Mouse (Mus musculus) activated CD4-positive, CD25-positive, alpha-beta regulatory T cell (primary cell): Measurements from ENCODE around the gene 2610528J11Rik. TPM values are rescaled to one million over a fixed set of nuclear protein-coding genes. Genes with fewer than 3 reads are reported as not detected.

ENCODE experiments used
- polyA plus RNA-seq, 2 experiments: library from polyadenylated mRNA; unstranded; fragments of 100-300 nt; shearing (Covaris generic); gene quantifications; one replicate each; pipeline ENCODE4 v1.2.1; 2017

2610528J11Rik gene
- polyA plus RNA-seq: not detected

DNA sequence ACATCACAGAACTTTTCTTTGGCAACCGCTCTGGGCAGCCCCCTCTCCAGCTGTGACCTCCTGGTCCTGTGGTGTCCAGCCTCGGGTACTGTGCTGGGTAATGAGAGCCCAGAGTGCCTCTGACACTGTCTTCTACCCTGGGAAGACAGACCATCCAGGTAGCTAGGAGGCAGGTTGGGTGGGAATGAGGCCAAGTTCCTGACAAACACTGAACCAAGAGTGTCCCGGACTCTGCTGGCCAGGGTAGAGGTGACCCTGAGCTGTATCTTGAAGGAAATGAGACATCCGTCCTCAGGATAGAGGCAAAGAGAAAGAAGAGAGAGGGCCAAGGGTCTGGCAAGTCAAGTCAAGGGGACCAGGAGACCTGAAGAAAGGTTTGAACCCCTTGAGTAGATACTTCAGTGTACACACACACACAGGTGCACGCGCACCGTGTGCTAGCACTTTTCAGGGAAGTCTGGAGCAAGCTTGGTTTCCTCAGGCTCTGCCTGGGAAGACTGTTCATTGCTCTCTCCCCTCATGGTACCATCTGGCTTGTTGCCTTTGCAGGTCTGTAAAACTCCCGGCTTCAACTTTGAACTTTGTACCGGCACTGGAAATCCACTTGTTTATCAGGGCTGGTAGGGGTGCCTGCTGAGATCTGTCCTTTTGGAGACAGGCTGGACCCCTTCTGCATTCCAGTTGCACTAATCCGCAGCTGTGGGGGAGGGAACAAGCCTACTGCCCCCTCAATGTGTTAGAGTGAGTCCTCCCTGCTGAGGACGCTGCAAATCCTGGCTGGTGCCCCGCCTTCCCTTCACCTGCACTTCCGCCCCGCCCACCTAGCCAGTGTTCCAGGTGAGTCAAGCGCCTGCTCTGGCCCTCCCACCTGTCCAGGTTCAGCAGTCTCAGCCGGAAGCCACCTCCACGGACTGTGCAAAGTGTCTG is at the start of gene 2610528J11Rik:
Gene 2610528J11Rik (plus strand): TSS at position 592 of the 927 bp plus-strand sequence.

DNA sequence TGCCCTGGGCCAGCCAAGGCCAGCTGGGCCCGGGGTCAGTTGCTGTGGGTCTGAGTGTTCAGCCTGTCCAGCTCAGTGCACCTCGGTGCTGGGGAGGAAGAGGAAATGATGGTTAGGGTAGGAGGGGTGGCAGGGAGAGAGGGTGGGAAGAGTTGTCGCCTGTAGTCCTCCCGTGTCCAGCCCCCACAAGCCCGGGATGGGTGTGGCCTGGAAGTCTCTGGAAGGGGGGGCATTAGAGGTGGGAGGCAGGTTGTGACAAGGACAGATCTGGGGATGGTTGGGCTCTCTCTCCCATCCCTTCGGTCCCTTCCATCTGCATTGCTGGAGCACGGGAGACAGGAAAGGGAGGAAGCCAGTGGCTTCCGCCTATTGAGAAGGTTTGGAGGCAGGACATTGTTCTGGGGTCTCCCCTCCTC is 37.1 kb upstream of the 2610528J11Rik start, which contains the start of gene Tie1:
Gene Tie1 (minus strand): TSS at position 345 of the 416 bp plus-strand sequence.

DNA sequence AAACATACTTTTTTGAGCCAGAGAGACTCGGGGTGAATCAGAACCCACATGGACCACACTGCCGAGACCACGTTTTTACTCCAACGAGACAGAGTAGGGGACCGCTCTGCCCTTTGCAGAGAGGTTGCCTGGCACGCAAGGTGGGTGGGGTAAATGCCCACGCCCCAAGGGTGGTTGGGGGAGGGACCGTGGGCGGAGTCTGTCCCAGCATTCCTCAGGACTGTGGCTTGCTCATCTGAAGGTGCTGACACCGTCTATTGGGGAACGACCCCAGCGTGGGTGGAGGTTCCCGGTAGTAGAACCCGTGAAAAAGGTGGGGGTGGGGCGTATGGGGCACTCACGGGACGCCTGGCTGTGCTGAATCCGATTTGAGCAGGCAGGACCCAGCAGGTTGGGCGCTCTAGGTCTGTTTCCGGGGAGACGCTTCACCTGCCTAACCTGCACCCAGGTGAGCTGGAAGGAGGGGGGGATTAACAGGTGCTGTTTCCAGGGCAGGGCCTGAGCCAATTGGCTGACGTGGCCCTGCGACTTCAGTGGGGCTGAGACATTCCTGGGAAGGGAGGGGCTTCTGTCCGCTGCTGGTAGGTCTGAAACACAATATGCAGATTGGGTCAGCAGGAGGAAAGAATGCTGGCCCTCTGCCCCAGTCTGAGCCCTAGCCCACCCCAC is 16.9 kb downstream of the 2610528J11Rik start, which contains the start of gene Tmem125:
Gene Tmem125 (minus strand): TSS at position 453 of the 669 bp plus-strand sequence.

Other genes with a start within 250 kb of the 2610528J11Rik start
- 1 to 10 TPM in 1 of 2 experiments, under 1 TPM in 1; 0.13 to 2.1 TPM for gene Ptprf, start 235.6 kb upstream of the 2610528J11Rik start, polyA plus RNA-seq
- 10 to 100 TPM; 10.9 to 11.1 TPM for gene Szt2, start 117.7 kb upstream of the 2610528J11Rik start, polyA plus RNA-seq
- 100 to 1,000 TPM; 109 to 134 TPM for gene Med8, start 117.7 kb upstream of the 2610528J11Rik start, polyA plus RNA-seq
- gene Elovl1, start 98.9 kb upstream of the 2610528J11Rik start, polyA plus RNA-seq: 100 to 1,000 TPM; 140 to 166 TPM
- gene Cdc20, start 89.6 kb upstream of the 2610528J11Rik start, polyA plus RNA-seq: 10 to 100 TPM; 25.7 to 25.9 TPM
- gene Mpl, start 69.5 kb upstream of the 2610528J11Rik start, polyA plus RNA-seq: under 1 TPM; 0.11 to 0.17 TPM
- gene Tie1, start 36.9 kb upstream of the 2610528J11Rik start, polyA plus RNA-seq: under 1 TPM in 1 of 2 experiments, not detected in 1; 0.10 TPM
- under 1 TPM in 1 of 2 experiments, not detected in 1; 0.33 TPM for gene Tmem125, start 17.0 kb downstream of the 2610528J11Rik start, polyA plus RNA-seq
- under 1 TPM in 1 of 2 experiments, not detected in 1; 0.10 TPM for gene Cfap57, start 93.8 kb downstream of the 2610528J11Rik start, polyA plus RNA-seq
- gene Ebna1bp2, start 93.8 kb downstream of the 2610528J11Rik start, polyA plus RNA-seq: 100 to 1,000 TPM; 131 to 185 TPM
- gene Olfr62, start 132.0 kb downstream of the 2610528J11Rik start, polyA plus RNA-seq: not detected
- gene Olfr1342, start 165.8 kb downstream of the 2610528J11Rik start, polyA plus RNA-seq: under 1 TPM in 1 of 2 experiments, not detected in 1; 0.12 TPM
- under 1 TPM in 1 of 2 experiments, not detected in 1; 0.71 TPM for gene Olfr1341, start 176.5 kb downstream of the 2610528J11Rik start, polyA plus RNA-seq
- gene Olfr1340, start 193.1 kb downstream of the 2610528J11Rik start, polyA plus RNA-seq: under 1 TPM in 1 of 2 experiments, not detected in 1; 0.05 TPM
- gene Olfr1339, start 205.2 kb downstream of the 2610528J11Rik start, polyA plus RNA-seq: under 1 TPM in 1 of 2 experiments, not detected in 1; 0.17 TPM
- gene Olfr1338, start 231.7 kb downstream of the 2610528J11Rik start, polyA plus RNA-seq: under 1 TPM in 1 of 2 experiments, not detected in 1; 0.32 TPM